Mouse (Mus musculus): Measurements from ENCODE around the gene Fam126a. TPM values are rescaled to one million over a fixed set of nuclear protein-coding genes. Genes with fewer than 3 reads are reported as not detected.
A peak's percentile ranks its signal among the peaks of the same experiment; 100 is the strongest.

Fam126a gene
- total and polyA plus RNA-seq, 3 experiments = 30.0 to 51.1 (median 34.7) TPM

DNA sequence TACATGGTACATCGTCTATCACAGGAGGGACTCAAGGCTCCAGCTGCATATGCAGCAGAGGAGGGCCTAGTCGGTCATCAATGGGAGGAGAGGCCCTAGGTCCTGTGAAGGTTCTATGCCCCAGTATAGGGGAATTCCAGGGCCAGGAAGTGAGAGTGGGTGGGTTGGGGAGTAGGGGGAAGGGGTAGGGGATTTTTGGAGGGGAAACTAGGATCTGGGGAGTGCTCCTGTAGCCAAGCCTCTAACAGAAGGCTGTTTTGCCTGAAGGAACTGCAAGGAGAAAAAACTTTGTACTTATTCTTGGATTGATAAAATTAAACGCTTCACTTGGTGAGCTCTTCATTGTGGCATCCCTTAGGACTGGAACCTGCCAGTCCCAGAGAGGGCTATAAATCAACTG is 30.5 kb upstream of the Fam126a start:
- H3K9ac ChIP-seq (ENCODE audit: control insufficient read depth, low read depth, low read length, poor library complexity, severe bottlenecking) = no peak overlapping the region
- H3K27ac ChIP-seq (ENCODE audit: control insufficient read depth, low read depth, low read length) = no peak overlapping the region
- H3K27me3 ChIP-seq (ENCODE audit: control insufficient read depth in 1 of 2, insufficient read depth in 2 of 2, low read length in 2 of 2) = peaks cover 2 to 3% of the 10 kb centered on the region in 2 experiments; a peak in 3 of 4 replicates
- no peak for DNase-seq (ENCODE audit: low read depth, low spot score)
- no peaks in the 10 kb centered on the region for H3K9me3 ChIP-seq (replicated peaks; ENCODE audit: insufficient read depth, low read length)
- no peaks in the 10 kb centered on the region for H3K79me2 ChIP-seq (ENCODE audit: control insufficient read depth, insufficient read depth, low read length, poor library complexity)
- TF ChIP-seq MYC (IDR thresholded peaks at IDR 0.05; ENCODE audit: low read depth, low read length) (no peak), USF1 (IDR thresholded peaks at IDR 0.05; ENCODE audit: low read depth, low read length) (no peak), EP300 (IDR thresholded peaks at IDR 0.05; ENCODE audit: low read depth in 1 of 2, low read length in 2 of 2) (no peak), MXI1 (IDR thresholded peaks at IDR 0.05; ENCODE audit: low read depth, low read length) (no peak), ZC3H11A (IDR thresholded peaks at IDR 0.05; ENCODE audit: low read depth, low read length) (no peak), MAX (IDR thresholded peaks at IDR 0.05; ENCODE audit: low read length) (no peak), E2F4 (IDR thresholded peaks at IDR 0.05; ENCODE audit: borderline replicate concordance, low read depth, low read length) (no peak), POLR2A (IDR thresholded peaks at IDR 0.05; ENCODE audit: control insufficient read depth in 1 of 2, insufficient read depth in 1 of 2, low read depth in 1 of 2, low read length in 2 of 2, poor library complexity in 1 of 2) (no peak), UBTF (IDR thresholded peaks at IDR 0.05; ENCODE audit: borderline replicate concordance, insufficient read depth, low read depth, low read length) (no peak), USF2 (IDR thresholded peaks at IDR 0.05; ENCODE audit: borderline replicate concordance in 1 of 2, insufficient read depth in 1 of 2, low read depth in 1 of 2, low read length in 2 of 2) (no peak)
- H3K4me1 ChIP-seq (ENCODE audit: control insufficient read depth in 1 of 2, insufficient read depth in 2 of 2, low read length in 2 of 2) = no peaks in the 10 kb centered on the region
- H3K4me3 ChIP-seq (ENCODE audit: control insufficient read depth in 1 of 2, insufficient read depth in 1 of 2, low read depth in 2 of 2, low read length in 2 of 2) = no peak overlapping the region
- H3K36me3 ChIP-seq (ENCODE audit: control insufficient read depth in 1 of 2, insufficient read depth in 2 of 2, low read length in 2 of 2) = no peaks in the 10 kb centered on the region

GRCm38 (mm10) chr5:24057592-24057991 is 27.1 kb upstream of the Fam126a start:
- H3K36me3 ChIP-seq (ENCODE audit: control insufficient read depth in 1 of 2, insufficient read depth in 2 of 2, low read length in 2 of 2) = peaks cover 0 to 9% of the 10 kb centered on the region in 2 experiments; a peak in 2 of 4 replicates
- H3K27me3 ChIP-seq (ENCODE audit: control insufficient read depth in 1 of 2, insufficient read depth in 2 of 2, low read length in 2 of 2) = peaks cover 0 to 2% of the 10 kb centered on the region in 2 experiments; a peak in 2 of 4 replicates
- H3K4me3 ChIP-seq (ENCODE audit: control insufficient read depth in 1 of 2, insufficient read depth in 1 of 2, low read depth in 2 of 2, low read length in 2 of 2) = no peak overlapping the region
- TF ChIP-seq USF2 (IDR thresholded peaks at IDR 0.05; ENCODE audit: borderline replicate concordance in 1 of 2, insufficient read depth in 1 of 2, low read depth in 1 of 2, low read length in 2 of 2) = no peak
- no peak for TF ChIP-seq ZC3H11A (IDR thresholded peaks at IDR 0.05; ENCODE audit: low read depth, low read length)
- TF ChIP-seq MAX (IDR thresholded peaks at IDR 0.05; ENCODE audit: low read length) = no peak
- TF ChIP-seq RAD21 (IDR thresholded peaks at IDR 0.05; ENCODE audit: low read depth, low read length) = peak; percentile 57
- TF ChIP-seq GATA1 (IDR thresholded peaks at IDR 0.05; ENCODE audit: low read depth, low read length) = no peak
- no peak for TF ChIP-seq NELFE (IDR thresholded peaks at IDR 0.05; ENCODE audit: low read depth, low read length)
- TF ChIP-seq CTCF (IDR thresholded peaks at IDR 0.05 in 2 of 3, conservative IDR thresholded peaks at IDR 0.05 in 1 of 3; ENCODE audit: control insufficient read depth in 1 of 3, insufficient read depth in 1 of 3, low read depth in 2 of 3, low read length in 3 of 3, poor library complexity in 1 of 3, severe bottlenecking in 1 of 3) = peak; percentile 57 to 65 (median 58)
- 0 out of 2 replicates have a peak, but pooled peaks have one; percentile 37 for TF ChIP-seq SMC3 (IDR thresholded peaks at IDR 0.05; ENCODE audit: low read depth, low read length)
- no peak for TF ChIP-seq MAFK (IDR thresholded peaks at IDR 0.05; ENCODE audit: borderline replicate concordance, low read depth, low read length)
- TF ChIP-seq UBTF (IDR thresholded peaks at IDR 0.05; ENCODE audit: borderline replicate concordance, insufficient read depth, low read depth, low read length) = no peak
- TF ChIP-seq CHD2 (IDR thresholded peaks at IDR 0.05; ENCODE audit: low read length) = no peak
- no peak for TF ChIP-seq ETS1 (IDR thresholded peaks at IDR 0.05; ENCODE audit: low read depth, low read length)
- TF ChIP-seq POLR2A (IDR thresholded peaks at IDR 0.05; ENCODE audit: control insufficient read depth in 1 of 2, insufficient read depth in 1 of 2, low read depth in 1 of 2, low read length in 2 of 2, poor library complexity in 1 of 2) = no peak
- peaks cover 3% of the 10 kb centered on the region in 2 experiments; a peak in 2 of 4 replicates for H3K4me1 ChIP-seq (ENCODE audit: control insufficient read depth in 1 of 2, insufficient read depth in 2 of 2, low read length in 2 of 2)
- H3K9me3 ChIP-seq (replicated peaks; ENCODE audit: insufficient read depth, low read length) = no peaks in the 10 kb centered on the region
- peak; percentile 69 for DNase-seq (ENCODE audit: low read depth, low spot score)
- no peak overlapping the region for H3K9ac ChIP-seq (ENCODE audit: control insufficient read depth, low read depth, low read length, poor library complexity, severe bottlenecking)
- H3K27ac ChIP-seq (ENCODE audit: control insufficient read depth, low read depth, low read length) = no peak overlapping the region
- no peaks in the 10 kb centered on the region for H3K79me2 ChIP-seq (ENCODE audit: control insufficient read depth, insufficient read depth, low read length, poor library complexity)
